In genomic region chr12:29404434-29404833, GRCm38 (mm10) we compare ENCODE assay signal across 18 mouse cellular contexts.
DNase-seq lines count a peak whose midpoint lies in the region; TF ChIP-seq lines count a peak whose summit lies in the region.
"Had no signal": no experiment of that assay in that cellular context is flagged by ENCODE, and none has a peak within 500 bp of the region (broad histone marks: within the 10 kb centered on the region; RNA-seq: fewer than 3 reads in every experiment).

No protein-coding gene starts in this region.

- intact Hi-C loops in gastrocnemius, adult 2 months (cut with DNase I) = no loop called here

- no peak overlapping the region for H3K4me2 ChIP-seq in CH12.LX (ENCODE audit: insufficient read depth, low read depth, poor library complexity, severe bottlenecking)

- no peak for TF ChIP-seq RAD21 in CH12.LX (IDR thresholded peaks at IDR 0.05; ENCODE audit: low read depth, low read length)

- H3K4me3 ChIP-seq in CH12.LX (replicated peaks in 1 of 3; ENCODE audit: low read depth in 2 of 3, low read length in 2 of 3, poor library complexity in 1 of 3) = no peak overlapping the region
- no peak overlapping the region for H3K4me3 ChIP-seq in gastrocnemius, adult 2 months

- no peaks in the 10 kb centered on the region for H3K79me2 ChIP-seq in CH12.LX (replicated peaks; ENCODE audit: control insufficient read depth, extremely low read depth, insufficient read depth, poor library complexity, severe bottlenecking)

- in situ Hi-C loops in CH12.LX (cut with MboI; ENCODE audit: low pct_ligation_motif_present, low pct_unique_long_range_greater_than_20kb, low sequenced_read_pairs) = no loop called here

- H3K4me1 ChIP-seq in CH12.LX (ENCODE audit: control insufficient read depth in 1 of 2, insufficient read depth in 2 of 2) = peaks cover 0 to 16% of the 10 kb centered on the region in 2 experiments; a peak in 2 of 4 replicates

- no peak overlapping the region for H3K27ac ChIP-seq in CH12.LX (ENCODE audit: insufficient read depth, low read depth)
- H3K27ac ChIP-seq in gastrocnemius, adult 2 months = no peak overlapping the region

- no peaks in the 10 kb centered on the region for H3K9me3 ChIP-seq in CH12.LX (replicated peaks; ENCODE audit: low read length)

- DNase-seq in A20 (ENCODE audit: low read depth, low spot score) (peak; percentile 71), CH12.LX (ENCODE audit: extremely low read depth) (peak; percentile 36)
- DNase-seq in layer of hippocampus, postnatal 10 days (ENCODE audit: low spot score in 2 of 2) = no peak
- no peak for DNase-seq in gastrocnemius, adult 2 months
- DNase-seq: adrenal gland, adult 2 months; adrenal gland, adult 8-10 months; adrenal gland, postnatal 10 days; adrenal gland, postnatal 14 days; adrenal gland, postnatal 25 days; adrenal gland, postnatal 36 days; B cell, adult 2 months; cerebellum, adult 11 months; cerebellum, adult 11-12 months; cerebellum, adult 18-20 months; cerebellum, adult 2 months; cerebellum, adult 8-10 months had no signal

- no peaks in the 10 kb centered on the region for H3K36me3 ChIP-seq in CH12.LX (replicated peaks in 1 of 2; ENCODE audit: control insufficient read depth in 1 of 2, insufficient read depth in 1 of 2, low read length in 1 of 2)
- H3K36me3 ChIP-seq: G1E had no signal

- TF ChIP-seq POLR2A in CH12.LX (IDR thresholded peaks at IDR 0.05; ENCODE audit: low read depth, low read length) = no peak

- no peak overlapping the region for H3K9ac ChIP-seq in CH12.LX (ENCODE audit: insufficient read depth, low read depth)

- TF ChIP-seq EP300 in CH12.LX (IDR thresholded peaks at IDR 0.05; ENCODE audit: low read length) = peak; percentile 77

- dilution Hi-C loops in CH12.LX (cut with MboI; ENCODE audit: extremely low pct_ligation_motif_present, extremely low pct_unique_long_range_greater_than_20kb, low sequenced_read_pairs) = no loop called here

- no peaks in the 10 kb centered on the region for H3K27me3 ChIP-seq in CH12.LX (replicated peaks)
- H3K27me3 ChIP-seq: Patski had no signal

- TF ChIP-seq CTCF in CH12.LX (conservative IDR thresholded peaks at IDR 0.05 in 1 of 2, IDR thresholded peaks at IDR 0.05 in 1 of 2; ENCODE audit: low read depth in 2 of 2, low read length in 2 of 2) = no peak
- no peak for TF ChIP-seq CTCF in gastrocnemius, adult 2 months (IDR thresholded peaks at IDR 0.05)

TF ChIP-seq in CH12.LX, 34 proteins besides CTCF, POLR2A, EP300 and RAD21:
- no peak for TF ChIP-seq SIN3A (IDR thresholded peaks at IDR 0.05; ENCODE audit: low read length)
- no peak for TF ChIP-seq ZNF384 (IDR thresholded peaks at IDR 0.05; ENCODE audit: low read depth, low read length)
- TF ChIP-seq SMC3 (IDR thresholded peaks at IDR 0.05; ENCODE audit: low read depth, low read length) = no peak
- TF ChIP-seq MEF2A (IDR thresholded peaks at IDR 0.05; ENCODE audit: borderline replicate concordance, low read depth, low read length) = no peak
- no peak for TF ChIP-seq TCF12 (IDR thresholded peaks at IDR 0.05; ENCODE audit: low read depth, low read length)
- TF ChIP-seq UBTF (IDR thresholded peaks at IDR 0.05; ENCODE audit: low read depth, low read length) = no peak
- peak; percentile 92 for TF ChIP-seq BHLHE40 (IDR thresholded peaks at IDR 0.05; ENCODE audit: low read depth, low read length)
- no peak for TF ChIP-seq ELF1 (IDR thresholded peaks at IDR 0.05; ENCODE audit: low read depth, low read length)
- peak; percentile 63; the same call in 1 of the 2 replicates for TF ChIP-seq IRF4 (IDR thresholded peaks at IDR 0.05; ENCODE audit: low read depth, low read length)
- no peak for TF ChIP-seq TBP (conservative IDR thresholded peaks at IDR 0.05; ENCODE audit: low read depth, low read length)
- TF ChIP-seq MXI1 (IDR thresholded peaks at IDR 0.05; ENCODE audit: low read depth, low read length) = no peak
- peak; percentile 33; the same call in 1 of the 2 replicates for TF ChIP-seq JUN (IDR thresholded peaks at IDR 0.05; ENCODE audit: insufficient read depth, low read depth, low read length)
- TF ChIP-seq ZKSCAN1 (IDR thresholded peaks at IDR 0.05; ENCODE audit: borderline replicate concordance, low read depth, low read length) = no peak
- no peak for TF ChIP-seq CHD2 (IDR thresholded peaks at IDR 0.05; ENCODE audit: low read length)
- no peak for TF ChIP-seq ZMIZ1 (IDR thresholded peaks at IDR 0.05; ENCODE audit: low read depth, low read length)
- TF ChIP-seq JUND (conservative IDR thresholded peaks at IDR 0.05; ENCODE audit: low read depth, low read length) = peak; percentile 83
- no peak for TF ChIP-seq USF2 (conservative IDR thresholded peaks at IDR 0.05; ENCODE audit: low read depth, low read length)
- no peak for TF ChIP-seq HCFC1 (IDR thresholded peaks at IDR 0.05; ENCODE audit: low read depth, low read length)
- TF ChIP-seq KAT2A (IDR thresholded peaks at IDR 0.05; ENCODE audit: insufficient replicate concordance, low read length) = no peak
- TF ChIP-seq MYC (IDR thresholded peaks at IDR 0.05; ENCODE audit: low read depth, low read length) = no peak
- no peak for TF ChIP-seq POLR2AphosphoS2 (IDR thresholded peaks at IDR 0.05; ENCODE audit: low read depth, low read length)
- no peak for TF ChIP-seq ETS1 (conservative IDR thresholded peaks at IDR 0.05; ENCODE audit: low read depth, low read length)
- TF ChIP-seq E2F4 (IDR thresholded peaks at IDR 0.05; ENCODE audit: insufficient replicate concordance, low read depth, low read length) = no peak
- TF ChIP-seq MAZ (IDR thresholded peaks at IDR 0.05; ENCODE audit: low read depth, low read length) = no peak

Comparison
In these comparisons a context has a peak if more than half of its experiments do, and no peak if none do; other contexts are left out.
1. DNase-seq: peak in A20 (single experiment) and CH12.LX (single experiment); none in layer of hippocampus, postnatal 10 days (0 of 2) and gastrocnemius, adult 2 months (single experiment).